Mouse (Mus musculus) MN1 (cell line): ENCODE results near the gene Eif2s1.
"Not testable (repeated sequence)": the region's sequence is repeated elsewhere in the genome, so short reads cannot be mapped to it uniquely, and the experiment has no call there.

Experiments used
- DNase-seq: peaks from one replicate; pipeline ENCODE4 v3.0.0-alpha.2; 2016; ENCODE audit warnings: low spot score

The Eif2s1 gene

DNA sequence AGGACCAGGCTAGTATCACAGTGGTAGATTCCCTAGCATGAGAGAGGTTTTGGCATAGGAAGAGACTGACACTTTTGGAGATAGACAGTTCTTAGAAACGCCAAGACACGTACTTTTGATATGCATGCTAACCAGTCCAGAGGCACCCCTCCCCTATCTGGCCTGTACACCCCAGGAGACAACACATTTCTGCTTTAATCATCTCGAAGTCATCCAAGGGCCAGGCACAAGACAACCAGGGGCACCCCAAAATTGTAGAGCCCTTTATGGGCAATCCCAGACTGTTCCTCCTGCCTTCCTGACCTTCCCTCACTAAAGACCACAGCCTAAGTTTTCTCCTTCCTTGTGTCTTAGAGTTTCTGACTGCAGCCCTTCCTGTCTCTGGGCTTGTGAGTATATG is 53.9 kb downstream of the Eif2s1 start:
- no peak for DNase-seq

DNA sequence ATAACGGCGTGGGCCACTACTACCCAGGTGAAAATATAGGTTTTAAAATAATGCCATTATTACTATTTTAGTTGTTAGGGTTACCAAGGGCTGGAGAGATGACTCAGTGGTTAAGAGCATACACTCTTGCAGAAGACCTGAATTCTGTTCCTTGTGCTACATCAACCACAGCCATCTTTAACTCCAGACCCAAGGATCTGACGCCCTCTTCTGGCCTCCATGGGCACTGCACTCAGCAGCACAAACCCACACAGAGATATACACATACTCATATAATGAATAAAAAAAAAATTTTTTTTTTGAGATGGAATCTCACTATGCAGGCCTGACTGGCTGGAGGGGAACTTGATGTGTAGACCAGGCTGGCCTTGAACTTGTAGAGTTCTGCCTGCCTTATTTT is 54.7 kb downstream of the Eif2s1 start:
- no peak for DNase-seq

- DNase-seq, result peak; percentile 93
These were observed 56.8 kb downstream of the Eif2s1 start for GRCm38 (mm10) chr12:78918227-78919078.

- DNase-seq, result peak; percentile 91
These were observed 57.6 kb downstream of the Eif2s1 start for GRCm38 (mm10) chr12:78919079-78919712.

GRCm38 (mm10) chr12:78921421-78921820 is 59.8 kb downstream of the Eif2s1 start:
- no peak for DNase-seq

- no peak for DNase-seq
These were observed 60.4 kb downstream of the Eif2s1 start for GRCm38 (mm10) chr12:78922058-78922457.

DNA sequence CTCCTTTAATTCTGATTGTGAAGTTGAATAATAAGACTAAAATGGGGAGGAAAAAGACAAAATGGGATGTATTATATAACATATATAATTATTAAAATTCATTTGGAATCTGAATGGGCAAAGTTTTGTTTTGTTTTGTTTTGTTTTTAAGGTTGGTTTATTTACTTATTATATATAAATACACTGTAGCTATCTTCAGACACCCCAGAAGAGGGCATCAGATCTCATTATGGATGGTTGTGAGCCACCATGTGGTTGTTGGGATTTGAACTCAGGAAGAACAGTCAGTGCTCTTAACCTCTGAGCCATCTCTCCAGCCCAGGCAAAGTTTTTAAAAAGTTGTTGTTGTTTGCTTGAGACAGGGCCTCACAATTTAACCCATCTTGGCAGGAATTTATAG is 61.4 kb downstream of the Eif2s1 start:
- DNase-seq, result not testable (repeated sequence)

DNA sequence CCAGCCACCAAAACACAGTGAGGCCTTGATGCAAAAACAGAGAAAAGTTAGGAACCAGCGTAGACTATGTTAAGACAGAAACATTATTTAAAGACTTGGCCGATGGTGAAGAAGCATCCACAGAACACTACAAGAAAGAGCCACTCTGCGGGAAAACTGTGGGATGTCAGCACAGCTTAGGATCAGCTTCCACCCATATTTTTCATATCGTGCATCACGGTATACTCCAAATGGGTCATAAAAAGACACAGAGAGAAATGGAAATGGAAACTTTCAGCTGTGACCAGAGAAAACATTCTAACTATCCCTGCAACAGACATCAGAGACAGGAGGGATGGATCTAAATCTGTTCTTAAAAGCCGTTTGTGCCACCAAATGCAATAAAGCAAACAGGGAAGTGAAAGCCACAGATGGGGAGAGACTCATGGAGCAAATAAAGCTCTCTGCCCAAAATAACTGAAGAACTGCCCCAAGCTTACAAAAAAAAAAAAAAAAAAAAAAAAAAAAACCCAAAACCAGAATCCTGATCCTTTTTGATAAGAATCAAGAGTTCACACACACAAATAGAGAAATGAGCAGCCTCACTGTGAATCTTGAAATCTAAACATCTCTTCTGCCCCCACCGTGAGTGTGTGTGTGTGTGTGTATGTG is 62.0 kb downstream of the Eif2s1 start:
- DNase-seq, result no peak

- no peak for DNase-seq
These were observed 65.7 kb downstream of the Eif2s1 start for GRCm38 (mm10) chr12:78927287-78927686.

DNA sequence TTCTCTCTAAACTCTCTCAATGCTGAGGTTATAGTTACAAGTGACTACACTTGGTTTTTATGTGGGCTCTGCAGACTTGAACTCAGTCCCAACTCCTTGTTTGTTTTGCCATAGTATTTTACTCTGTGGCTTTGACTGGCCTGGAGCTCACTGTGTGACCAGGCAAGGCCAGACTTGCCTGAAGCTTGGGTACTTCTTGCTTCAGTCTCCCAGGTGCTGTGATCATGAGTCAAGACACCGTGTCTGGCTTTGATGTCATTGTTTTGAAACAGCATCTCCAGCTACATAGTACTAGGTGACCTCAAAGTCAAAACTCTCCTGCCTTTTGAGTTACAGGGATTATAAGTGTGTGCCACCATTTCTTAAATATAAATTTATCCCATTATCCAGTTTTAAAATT is 68.3 kb downstream of the Eif2s1 start:
- no peak for DNase-seq

DNA sequence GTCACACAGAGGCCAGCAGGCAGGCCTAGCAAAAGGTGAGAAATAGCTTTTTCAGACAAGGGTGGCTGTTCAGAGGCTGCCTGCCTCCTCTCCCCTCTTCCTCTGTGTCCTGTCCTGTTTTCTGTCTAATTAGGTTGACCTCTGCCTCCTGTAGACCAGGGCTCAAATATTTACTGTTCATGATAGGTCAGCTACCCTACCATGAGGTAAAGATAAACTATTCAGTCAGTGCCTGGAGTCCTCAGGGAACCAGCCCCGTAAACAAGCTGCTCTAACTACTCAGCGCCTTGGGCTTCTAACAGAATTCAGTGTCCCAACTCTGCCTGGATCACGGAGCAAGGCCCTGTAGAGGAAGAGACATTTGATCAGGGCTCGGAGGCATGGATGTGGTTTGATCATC is 74.9 kb downstream of the Eif2s1 start:
- no peak for DNase-seq
